Mouse (Mus musculus) testis, postnatal 10 days (tissue): ENCODE measurements around the gene Fam47c.

ENCODE experiments used
- DNase-seq: peaks from one replicate; pipeline ENCODE4 v3.0.0; 2021; ENCODE audit warnings: low spot score

Gene Fam47c

GRCm38 (mm10) chrX:78737463-78737862 lies at the start of gene Fam47c:
Gene Fam47c (plus strand): TSS chrX:78737763.
- no peak for DNase-seq

- no peak for DNase-seq
These were observed 31.8 kb downstream of the Fam47c start for GRCm38 (mm10) chrX:78769408-78769807.

GRCm38 (mm10) chrX:78777078-78777477 lies 39.5 kb downstream of the Fam47c start:
- DNase-seq: no peak
